Mouse (Mus musculus): ENCODE measurements around the gene Nfia. TPM values are rescaled to one million over a fixed set of nuclear protein-coding genes. Genes with fewer than 3 reads are reported as not detected.

Nfia gene
- polyA plus RNA-seq, 1 experiment from 2014 or later = 49.2 TPM

- Histone ChIP-seq H3K4me1 (replicated peaks; ENCODE audit: control insufficient read depth, insufficient read depth, low read length) (no peaks in the 10 kb centered on the region), H3K27me3 (ENCODE audit: control insufficient read depth, insufficient read depth, low read length) (no peaks in the 10 kb centered on the region), H3K4me3 (replicated peaks; ENCODE audit: low read length) (no peak overlapping the region), H3K9ac (no peak overlapping the region), H3K4me2 (replicated peaks) (no peak overlapping the region), H3K27ac (no peak overlapping the region), H3K36me3 (replicated peaks; ENCODE audit: control insufficient read depth, insufficient read depth) (peaks cover 4% of the 10 kb centered on the region; the same call in 1 of the 2 replicates), H3K9me3 (ENCODE audit: control insufficient read depth, low read length) (no peaks in the 10 kb centered on the region)
- no peak for ATAC-seq (ENCODE audit: low FRiP score)
- WGBS = 55% methylated on average over 1 of the region's 1 CpGs
- DNase-seq (ENCODE audit: low spot score) = no peak
These were observed 309.4 kb downstream of the Nfia start for GRCm38 (mm10) chr4:98081962-98082361.

GRCm38 (mm10) chr4:98082512-98082911, 310.0 kb downstream of the Nfia start:
- H3K4me3 ChIP-seq (replicated peaks; ENCODE audit: low read length) = no peak overlapping the region
- no peak overlapping the region for H3K4me2 ChIP-seq (replicated peaks)
- no peak overlapping the region for H3K9ac ChIP-seq
- H3K27ac ChIP-seq = no peak overlapping the region
- WGBS = 98% methylated on average over 4 of the region's 4 CpGs
- H3K36me3 ChIP-seq (replicated peaks; ENCODE audit: control insufficient read depth, insufficient read depth) = peaks cover 4% of the 10 kb centered on the region; the same call in 1 of the 2 replicates
- no peaks in the 10 kb centered on the region for H3K9me3 ChIP-seq (ENCODE audit: control insufficient read depth, low read length)
- ATAC-seq (ENCODE audit: low FRiP score) (no peak), DNase-seq (ENCODE audit: low spot score) (no peak)
- no peaks in the 10 kb centered on the region for H3K4me1 ChIP-seq (replicated peaks; ENCODE audit: control insufficient read depth, insufficient read depth, low read length)
- H3K27me3 ChIP-seq (ENCODE audit: control insufficient read depth, insufficient read depth, low read length) = no peaks in the 10 kb centered on the region

DNA sequence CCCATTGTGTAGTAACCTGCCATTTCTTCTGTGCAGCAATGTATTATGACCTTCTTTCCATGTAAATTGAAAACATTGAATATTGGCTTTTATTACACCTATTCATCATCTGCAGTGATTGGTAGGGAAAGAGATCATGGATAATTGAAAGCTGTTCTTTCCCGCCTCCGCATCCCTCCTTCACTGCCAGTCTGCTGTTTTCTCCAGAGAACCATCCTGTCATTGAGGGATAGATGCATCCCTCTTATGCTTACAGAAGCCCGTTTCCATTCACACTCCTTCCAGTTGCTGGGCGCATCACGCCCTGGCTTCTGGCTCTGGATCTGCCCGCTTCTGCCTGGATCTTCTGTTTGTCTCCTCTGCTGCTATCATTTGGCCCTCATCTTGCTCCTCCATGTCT, 312.5 kb downstream of the Nfia start:
- WGBS = 75% methylated on average over 6 of the region's 6 CpGs
- H3K4me1 ChIP-seq (replicated peaks; ENCODE audit: control insufficient read depth, insufficient read depth, low read length) = 0 out of 2 replicates have a peak, but pooled peaks cover 4% of the 10 kb centered on the region
- no peak overlapping the region for H3K4me3 ChIP-seq (replicated peaks; ENCODE audit: low read length)
- H3K27me3 ChIP-seq (ENCODE audit: control insufficient read depth, insufficient read depth, low read length) = no peaks in the 10 kb centered on the region
- DNase-seq (ENCODE audit: low spot score) (no peak), ATAC-seq (ENCODE audit: low FRiP score) (no peak)
- peaks cover 4% of the 10 kb centered on the region; the same call in 1 of the 2 replicates for H3K36me3 ChIP-seq (replicated peaks; ENCODE audit: control insufficient read depth, insufficient read depth)
- H3K9ac ChIP-seq = no peak overlapping the region
- H3K27ac ChIP-seq = no peak overlapping the region
- no peak overlapping the region for H3K4me2 ChIP-seq (replicated peaks)
- no peaks in the 10 kb centered on the region for H3K9me3 ChIP-seq (ENCODE audit: control insufficient read depth, low read length)

GRCm38 (mm10) chr4:98086976-98087375, 314.4 kb downstream of the Nfia start:
- WGBS = 75% methylated on average over 4 of the region's 4 CpGs
- H3K27ac ChIP-seq = no peak overlapping the region
- ATAC-seq (ENCODE audit: low FRiP score) = no peak

DNA sequence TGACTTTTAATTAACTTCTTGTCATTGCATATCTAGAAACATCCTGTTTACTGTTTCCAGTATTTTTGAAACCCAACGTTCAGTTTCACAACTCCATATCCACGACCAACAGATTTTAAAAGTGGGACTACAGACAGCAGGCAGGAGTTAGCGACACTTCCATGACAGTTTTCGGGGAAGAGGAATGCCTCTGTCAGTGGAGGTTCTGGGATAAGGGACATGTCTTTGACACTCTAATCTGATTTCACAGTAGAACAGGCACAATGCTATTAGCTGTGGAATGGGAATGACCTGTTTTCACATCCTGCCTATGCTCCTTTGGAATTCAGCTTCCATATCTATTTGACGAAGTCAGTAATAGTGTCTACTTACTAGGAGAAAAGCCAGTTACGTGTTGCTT, 317.5 kb downstream of the Nfia start:
- DNase-seq (ENCODE audit: low spot score) (no peak), ATAC-seq (ENCODE audit: low FRiP score) (no peak)
- H3K36me3 ChIP-seq (replicated peaks; ENCODE audit: control insufficient read depth, insufficient read depth) = no peaks in the 10 kb centered on the region
- H3K4me3 ChIP-seq (replicated peaks; ENCODE audit: low read length) = no peak overlapping the region
- WGBS = 70% methylated on average over 6 of the region's 6 CpGs
- H3K27me3 ChIP-seq (ENCODE audit: control insufficient read depth, insufficient read depth, low read length) = no peaks in the 10 kb centered on the region
- 0 out of 2 replicates have a peak, but pooled peaks cover 6% of the 10 kb centered on the region for H3K4me1 ChIP-seq (replicated peaks; ENCODE audit: control insufficient read depth, insufficient read depth, low read length)
- no peak overlapping the region for H3K9ac ChIP-seq
- H3K9me3 ChIP-seq (ENCODE audit: control insufficient read depth, low read length) = no peaks in the 10 kb centered on the region
- no peak overlapping the region for H3K4me2 ChIP-seq (replicated peaks)
- H3K27ac ChIP-seq = no peak overlapping the region

More at GRCm38 (mm10) chr4:98086976-98087375, 314.4 kb downstream of the Nfia start:
- H3K9ac ChIP-seq = no peak overlapping the region
- no peak for DNase-seq (ENCODE audit: low spot score)
- 0 out of 2 replicates have a peak, but pooled peaks cover 4% of the 10 kb centered on the region for H3K4me1 ChIP-seq (replicated peaks; ENCODE audit: control insufficient read depth, insufficient read depth, low read length)
- H3K27me3 ChIP-seq (ENCODE audit: control insufficient read depth, insufficient read depth, low read length) = no peaks in the 10 kb centered on the region
- H3K4me2 ChIP-seq (replicated peaks) = no peak overlapping the region
- 0 out of 2 replicates have a peak, but pooled peaks cover under 1% of the 10 kb centered on the region for H3K36me3 ChIP-seq (replicated peaks; ENCODE audit: control insufficient read depth, insufficient read depth)
- no peak overlapping the region for H3K4me3 ChIP-seq (replicated peaks; ENCODE audit: low read length)
- H3K9me3 ChIP-seq (ENCODE audit: control insufficient read depth, low read length) = no peaks in the 10 kb centered on the region

DNA sequence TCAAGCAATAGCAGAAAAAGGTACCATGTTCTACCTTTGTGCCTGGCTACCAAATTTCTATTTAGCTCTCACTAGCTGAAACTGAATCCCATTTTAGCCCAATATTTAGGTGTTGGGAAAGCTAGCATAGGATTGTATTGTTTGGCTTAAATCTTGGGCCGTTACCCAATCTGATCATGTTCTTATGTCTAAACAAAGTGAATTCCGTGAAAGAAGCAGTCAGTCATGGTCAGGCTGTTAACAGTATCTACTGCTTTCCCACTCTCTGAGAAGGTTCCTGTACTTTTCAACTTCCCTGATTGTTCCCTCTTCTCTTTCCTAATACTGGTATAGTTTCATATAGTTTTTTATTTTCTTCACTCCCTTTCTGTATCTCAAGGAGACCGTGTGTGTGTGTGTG, 318.1 kb downstream of the Nfia start:
- 85% methylated on average over 3 of the region's 3 CpGs for WGBS
- no peak overlapping the region for H3K27ac ChIP-seq
- no peaks in the 10 kb centered on the region for H3K9me3 ChIP-seq (ENCODE audit: control insufficient read depth, low read length)
- no peak overlapping the region for H3K4me2 ChIP-seq (replicated peaks)
- H3K36me3 ChIP-seq (replicated peaks; ENCODE audit: control insufficient read depth, insufficient read depth) = no peaks in the 10 kb centered on the region
- H3K9ac ChIP-seq = no peak overlapping the region
- DNase-seq (ENCODE audit: low spot score) (no peak), ATAC-seq (ENCODE audit: low FRiP score) (no peak)
- H3K4me1 ChIP-seq (replicated peaks; ENCODE audit: control insufficient read depth, insufficient read depth, low read length) = 0 out of 2 replicates have a peak, but pooled peaks cover 6% of the 10 kb centered on the region
- H3K27me3 ChIP-seq (ENCODE audit: control insufficient read depth, insufficient read depth, low read length) = no peaks in the 10 kb centered on the region
- no peak overlapping the region for H3K4me3 ChIP-seq (replicated peaks; ENCODE audit: low read length)

GRCm38 (mm10) chr4:98091368-98091827, 318.9 kb downstream of the Nfia start:
- Histone ChIP-seq H3K27ac (peak overlapping the region; percentile 40; the same call in 1 of the 2 replicates), H3K27me3 (ENCODE audit: control insufficient read depth, insufficient read depth, low read length) (no peaks in the 10 kb centered on the region), H3K4me2 (replicated peaks) (no peak overlapping the region), H3K9me3 (ENCODE audit: control insufficient read depth, low read length) (no peaks in the 10 kb centered on the region), H3K4me1 (replicated peaks; ENCODE audit: control insufficient read depth, insufficient read depth, low read length) (0 out of 2 replicates have a peak, but pooled peaks cover 6% of the 10 kb centered on the region), H3K9ac (no peak overlapping the region), H3K4me3 (replicated peaks; ENCODE audit: low read length) (no peak overlapping the region), H3K36me3 (replicated peaks; ENCODE audit: control insufficient read depth, insufficient read depth) (no peaks in the 10 kb centered on the region)
- DNase-seq (ENCODE audit: low spot score) = no peak
- ATAC-seq (ENCODE audit: low FRiP score) = no peak
- 66% methylated on average over 4 of the region's 4 CpGs for WGBS

- Histone ChIP-seq H3K4me3 (replicated peaks; ENCODE audit: low read length) (no peak overlapping the region), H3K27me3 (ENCODE audit: control insufficient read depth, insufficient read depth, low read length) (no peaks in the 10 kb centered on the region), H3K27ac (peak overlapping the region; percentile 40; the same call in 1 of the 2 replicates), H3K9me3 (ENCODE audit: control insufficient read depth, low read length) (no peaks in the 10 kb centered on the region), H3K4me2 (replicated peaks) (no peak overlapping the region), H3K4me1 (replicated peaks; ENCODE audit: control insufficient read depth, insufficient read depth, low read length) (0 out of 2 replicates have a peak, but pooled peaks cover 6% of the 10 kb centered on the region), H3K9ac (no peak overlapping the region), H3K36me3 (replicated peaks; ENCODE audit: control insufficient read depth, insufficient read depth) (no peaks in the 10 kb centered on the region)
- no peak for DNase-seq (ENCODE audit: low spot score)
- ATAC-seq (ENCODE audit: low FRiP score) = no peak
- WGBS = 87% methylated on average over 5 of the region's 5 CpGs
These were observed 319.5 kb downstream of the Nfia start for GRCm38 (mm10) chr4:98091901-98092472.

GRCm38 (mm10) chr4:98094112-98094805, 321.7 kb downstream of the Nfia start:
- H3K9me3 ChIP-seq (ENCODE audit: control insufficient read depth, low read length) = no peaks in the 10 kb centered on the region
- peak overlapping the region; percentile 48; the same call in 1 of the 2 replicates for H3K27ac ChIP-seq
- DNase-seq (ENCODE audit: low spot score) (no peak), ATAC-seq (ENCODE audit: low FRiP score) (peak; percentile 58)
- H3K4me2 ChIP-seq (replicated peaks) = peak overlapping the region; percentile 40
- no peaks in the 10 kb centered on the region for H3K36me3 ChIP-seq (replicated peaks; ENCODE audit: control insufficient read depth, insufficient read depth)
- no peaks in the 10 kb centered on the region for H3K27me3 ChIP-seq (ENCODE audit: control insufficient read depth, insufficient read depth, low read length)
- 0 out of 2 replicates have a peak, but pooled peaks cover 6% of the 10 kb centered on the region for H3K4me1 ChIP-seq (replicated peaks; ENCODE audit: control insufficient read depth, insufficient read depth, low read length)
- 0 out of 2 replicates have a peak overlapping the region, but pooled peaks have one; percentile 2 for H3K4me3 ChIP-seq (replicated peaks; ENCODE audit: low read length)
- WGBS = 20% methylated on average over 19 of the region's 19 CpGs
- H3K9ac ChIP-seq = 0 out of 2 replicates have a peak overlapping the region, but pooled peaks have one; percentile 20
